ENCODE assay signal across 12 mouse cellular contexts in genomic region chr16:20731688-20732087, GRCm38 (mm10). TPM values are rescaled to one million over a fixed set of nuclear protein-coding genes. Genes with fewer than 3 reads are reported as not detected.
DNase-seq lines count a peak whose midpoint lies in the region; ATAC-seq lines count a peak whose summit lies in the region.
"Had no signal": no experiment of that assay in that cellular context is flagged by ENCODE, and none has a peak within 500 bp of the region (broad histone marks: within the 10 kb centered on the region; RNA-seq: fewer than 3 reads in every experiment).

No protein-coding gene starts in this region.

- peaks cover 29% of the 10 kb centered on the region for H3K27me3 ChIP-seq in midbrain, embryonic 13.5 days
- peaks cover 13% of the 10 kb centered on the region for H3K27me3 ChIP-seq in midbrain, embryonic 16.5 days (ENCODE audit: control insufficient read depth, insufficient read depth, low read depth, low read length)

- 0 out of 2 replicates have a peak, but pooled peaks have one; percentile 7 for ATAC-seq in midbrain, embryonic 13.5 days
- no peak for ATAC-seq in midbrain, embryonic 16.5 days
- ATAC-seq in granulocyte monocyte progenitor cell, adult 5-6 weeks (replicated peaks; ENCODE audit: poor library complexity, severe bottlenecking), result peak; percentile 59
- ATAC-seq in megakaryocyte, adult 5-6 weeks (ENCODE audit: poor library complexity, severe bottlenecking), result no peak
- ATAC-seq: liver, postnatal 0 days had no signal

- peak overlapping the region; percentile 78; the same call in 1 of the 2 replicates for H3K4me2 ChIP-seq in midbrain, embryonic 13.5 days (replicated peaks)
- no peak overlapping the region for H3K4me2 ChIP-seq in midbrain, embryonic 16.5 days (ENCODE audit: low read length)

- H3K27ac ChIP-seq in midbrain, embryonic 13.5 days, result peak overlapping the region; percentile 74; the same call in 1 of the 2 replicates
- no peak overlapping the region for H3K27ac ChIP-seq in midbrain, embryonic 16.5 days (ENCODE audit: low read length)

- peaks cover 4% of the 10 kb centered on the region; the same call in 1 of the 2 replicates for H3K36me3 ChIP-seq in midbrain, embryonic 13.5 days
- no peaks in the 10 kb centered on the region for H3K36me3 ChIP-seq in midbrain, embryonic 16.5 days (ENCODE audit: control insufficient read depth, insufficient read depth, low read length)
- H3K36me3 ChIP-seq: heart, embryonic 10.5 days; intestine, embryonic 15.5 days had no signal

- DNase-seq in frontal cortex, postnatal 36 days (ENCODE audit: low spot score in 2 of 2), result peak; percentile 41 to 66
- DNase-seq in frontal cortex, postnatal 10 days (ENCODE audit: low spot score in 2 of 2), result no peak
- DNase-seq in retina, postnatal 1 day, result peak; percentile 35
- no peak for DNase-seq in liver
- DNase-seq: liver, postnatal 0 days had no signal

- 0 out of 2 replicates have a peak overlapping the region, but pooled peaks have one; percentile 57 for H3K4me3 ChIP-seq in midbrain, embryonic 13.5 days (replicated peaks)
- H3K4me3 ChIP-seq in midbrain, embryonic 16.5 days (ENCODE audit: low read depth, low read length), result no peak overlapping the region
- H3K4me3 ChIP-seq: erythroblast, embryonic 14.5 days had no signal

- H3K4me1 ChIP-seq in midbrain, embryonic 13.5 days (replicated peaks), result peaks cover 22% of the 10 kb centered on the region
- H3K4me1 ChIP-seq in midbrain, embryonic 16.5 days (ENCODE audit: control insufficient read depth, insufficient read depth, low read length), result peaks cover 14% of the 10 kb centered on the region

- H3K9me3 ChIP-seq in midbrain, embryonic 13.5 days, result no peaks in the 10 kb centered on the region
- H3K9me3 ChIP-seq in midbrain, embryonic 16.5 days (replicated peaks; ENCODE audit: control insufficient read depth, low read length, poor library complexity, severe bottlenecking), result no peaks in the 10 kb centered on the region
- H3K9me3 ChIP-seq: heart, embryonic 10.5 days; intestine, embryonic 15.5 days had no signal

- 65% methylated on average over 5 of the region's 5 CpGs for WGBS in midbrain, embryonic 13.5 days
- WGBS in midbrain, embryonic 16.5 days, result 71% methylated on average over 5 of the region's 5 CpGs

- no peak overlapping the region for H3K9ac ChIP-seq in midbrain, embryonic 13.5 days (replicated peaks)
- H3K9ac ChIP-seq in midbrain, embryonic 16.5 days (ENCODE audit: low read depth, low read length), result no peak overlapping the region
- H3K9ac ChIP-seq: liver, postnatal 0 days had no signal

RNA-seq across cellular contexts. Expression of gene Chrd, which starts 1.2 kb away (rescaled TPM):
- polyA plus RNA-seq in midbrain, embryonic 13.5 days (2015; fragmentation: Nextera tagmentation; extraction: Ambion mirVana), result 3.8 and 4.3 TPM in 2 replicates
- polyA plus RNA-seq in midbrain, embryonic 16.5 days (2015; fragmentation: Nextera tagmentation; extraction: Ambion mirVana), result 3.7 and 4.5 TPM in 2 replicates
- total RNA-seq in granulocyte monocyte progenitor cell, adult 5-6 weeks (2014; fragmentation: Nextera tagmentation), result not detected in 2 replicates
- total RNA-seq in granulocyte monocyte progenitor cell, adult 5-6 weeks (2017), result not detected in 2 replicates
- total RNA-seq in megakaryocyte, adult 5-6 weeks (2015), result not detected in 2 replicates
- total RNA-seq in megakaryocyte, adult 5-6 weeks (2017), result not detected in 2 replicates
- polyA plus RNA-seq: erythroblast, embryonic 14.5 days had no signal

RNA-seq across cellular contexts. Expression of gene Thpo, which starts 2.6 kb away (rescaled TPM):
- 0.71 and 1.4 TPM in 2 replicates for polyA plus RNA-seq in midbrain, embryonic 13.5 days (2015; fragmentation: Nextera tagmentation; extraction: Ambion mirVana)
- 1.5 TPM in 2 replicates for polyA plus RNA-seq in midbrain, embryonic 16.5 days (2015; fragmentation: Nextera tagmentation; extraction: Ambion mirVana)
- not detected in 2 replicates for total RNA-seq in granulocyte monocyte progenitor cell, adult 5-6 weeks (2014; fragmentation: Nextera tagmentation)
- not detected in 2 replicates for total RNA-seq in granulocyte monocyte progenitor cell, adult 5-6 weeks (2017)
- total RNA-seq in megakaryocyte, adult 5-6 weeks (2015), result not detected in 2 replicates
- not detected in 2 replicates for total RNA-seq in megakaryocyte, adult 5-6 weeks (2017)
- polyA plus RNA-seq: erythroblast, embryonic 14.5 days had no signal

RNA-seq across cellular contexts. Expression of gene Clcn2, which starts 14.1 kb away (rescaled TPM):
- polyA plus RNA-seq in midbrain, embryonic 13.5 days (2015; fragmentation: Nextera tagmentation; extraction: Ambion mirVana), result 20.6 and 32.0 TPM in 2 replicates
- polyA plus RNA-seq in midbrain, embryonic 16.5 days (2015; fragmentation: Nextera tagmentation; extraction: Ambion mirVana), result 22.3 and 25.4 TPM in 2 replicates
- total RNA-seq in granulocyte monocyte progenitor cell, adult 5-6 weeks (2014; fragmentation: Nextera tagmentation), result 2.6 and 6.0 TPM in 2 replicates
- total RNA-seq in granulocyte monocyte progenitor cell, adult 5-6 weeks (2017), result 1.9 and 3.8 TPM in 2 replicates
- 0.49 and 0.84 TPM in 2 replicates for total RNA-seq in megakaryocyte, adult 5-6 weeks (2015)
- 1.3 and 1.4 TPM in 2 replicates for total RNA-seq in megakaryocyte, adult 5-6 weeks (2017)

RNA-seq across cellular contexts. Expression of gene Polr2h, which starts 14.2 kb away (rescaled TPM):
- polyA plus RNA-seq in midbrain, embryonic 13.5 days (2015; fragmentation: Nextera tagmentation; extraction: Ambion mirVana), result 86.3 and 87.9 TPM in 2 replicates
- 83.0 and 88.0 TPM in 2 replicates for polyA plus RNA-seq in midbrain, embryonic 16.5 days (2015; fragmentation: Nextera tagmentation; extraction: Ambion mirVana)
- total RNA-seq in granulocyte monocyte progenitor cell, adult 5-6 weeks (2014; fragmentation: Nextera tagmentation), result 62.4 and 81.5 TPM in 2 replicates
- total RNA-seq in granulocyte monocyte progenitor cell, adult 5-6 weeks (2017), result 61.8 and 91.6 TPM in 2 replicates
- total RNA-seq in megakaryocyte, adult 5-6 weeks (2015), result 34.7 and 36.7 TPM in 2 replicates
- total RNA-seq in megakaryocyte, adult 5-6 weeks (2017), result 27.8 and 29.2 TPM in 2 replicates

RNA-seq across cellular contexts. Expression of gene Fam131a, which starts 38.6 kb away (rescaled TPM):
- 35.7 and 37.3 TPM in 2 replicates for polyA plus RNA-seq in midbrain, embryonic 13.5 days (2015; fragmentation: Nextera tagmentation; extraction: Ambion mirVana)
- 62.1 and 66.5 TPM in 2 replicates for polyA plus RNA-seq in midbrain, embryonic 16.5 days (2015; fragmentation: Nextera tagmentation; extraction: Ambion mirVana)
- total RNA-seq in granulocyte monocyte progenitor cell, adult 5-6 weeks (2014; fragmentation: Nextera tagmentation), result 1.6 TPM in 1 of 2 replicates, not detected in the other
- 0.43 TPM in 1 of 2 replicates, not detected in the other for total RNA-seq in granulocyte monocyte progenitor cell, adult 5-6 weeks (2017)
- total RNA-seq in megakaryocyte, adult 5-6 weeks (2015), result 0.09 and 0.33 TPM in 2 replicates
- 0.16 and 0.55 TPM in 2 replicates for total RNA-seq in megakaryocyte, adult 5-6 weeks (2017)

Comparison
In these comparisons a context has a peak if more than half of its experiments do, and no peak if none do; other contexts are left out.
1. DNase-seq: peak in frontal cortex, postnatal 36 days (2 of 2) and retina, postnatal 1 day (single experiment); none in frontal cortex, postnatal 10 days (0 of 2) and liver (single experiment).
2. ATAC-seq: peak in midbrain, embryonic 13.5 days (single experiment) and granulocyte monocyte progenitor cell, adult 5-6 weeks (single experiment); none in midbrain, embryonic 16.5 days (single experiment) and megakaryocyte, adult 5-6 weeks (single experiment).